Mouse (Mus musculus): ENCODE measurements around the gene Disp3. TPM values are rescaled to one million over a fixed set of nuclear protein-coding genes. Genes with fewer than 3 reads are reported as not detected.

Disp3 gene
- polyA plus RNA-seq, 1 experiment: 0.01 TPM

- DNase-seq (ENCODE audit: low spot score): no peak
Observed at GRCm38 (mm10) chr4:148220656-148221055, 67.1 kb downstream of the Disp3 start.

GRCm38 (mm10) chr4:148218238-148218637, 69.5 kb downstream of the Disp3 start:
- no peak for DNase-seq (ENCODE audit: low spot score)

GRCm38 (mm10) chr4:148215264-148215900, 72.4 kb downstream of the Disp3 start:
- no peak for DNase-seq (ENCODE audit: low spot score)

- DNase-seq (ENCODE audit: low spot score): no peak
Observed at GRCm38 (mm10) chr4:148214460-148215136, 73.2 kb downstream of the Disp3 start.

GRCm38 (mm10) chr4:148204873-148205232, 82.9 kb downstream of the Disp3 start:
- no peak for DNase-seq (ENCODE audit: low spot score)

GRCm38 (mm10) chr4:148204061-148204872, 83.5 kb downstream of the Disp3 start:
- DNase-seq (ENCODE audit: low spot score): no peak

- no peak for DNase-seq (ENCODE audit: low spot score)
Observed at GRCm38 (mm10) chr4:148203557-148203956, 84.2 kb downstream of the Disp3 start.

- DNase-seq (ENCODE audit: low spot score): no peak
Observed at GRCm38 (mm10) chr4:148198721-148199120, 89.0 kb downstream of the Disp3 start.

- DNase-seq (ENCODE audit: low spot score): no peak
Observed at GRCm38 (mm10) chr4:148194400-148194799, 93.4 kb downstream of the Disp3 start.

GRCm38 (mm10) chr4:148192707-148193245, 95.0 kb downstream of the Disp3 start:
- DNase-seq (ENCODE audit: low spot score): no peak

Other genes starting within 250 kb of the Disp3 start
- 8.5 and 9.6 TPM in 2 replicates for gene Clcn6, start 249.1 kb downstream of the Disp3 start, polyA plus RNA-seq (2012; rRNA removed)
- gene Mthfr, start 248.9 kb downstream of the Disp3 start, polyA plus RNA-seq (2012; rRNA removed): 24.7 and 29.1 TPM in 2 replicates
- 20.4 and 25.4 TPM in 2 replicates for gene Agtrap, start 199.9 kb downstream of the Disp3 start, polyA plus RNA-seq (2012; rRNA removed)
- gene Mad2l2, start 157.6 kb downstream of the Disp3 start, polyA plus RNA-seq (2012; rRNA removed): 25.3 and 28.7 TPM in 2 replicates
- 0.01 and 0.04 TPM in 2 replicates for gene Draxin, start 157.3 kb downstream of the Disp3 start, polyA plus RNA-seq (2012; rRNA removed)
- 66.4 and 70.1 TPM in 2 replicates for gene Fbxo6, start 135.8 kb downstream of the Disp3 start, polyA plus RNA-seq (2012; rRNA removed)
- gene Fbxo44, start 127.5 kb downstream of the Disp3 start, polyA plus RNA-seq (2012; rRNA removed): 18.3 and 19.0 TPM in 2 replicates
- gene Fbxo2, start 127.3 kb downstream of the Disp3 start, polyA plus RNA-seq (2012; rRNA removed): 3.6 and 4.6 TPM in 2 replicates
- 9.2 and 10.3 TPM in 2 replicates for gene Ubiad1, start 156.8 kb upstream of the Disp3 start, polyA plus RNA-seq (2012; rRNA removed)
- gene Mtor, start 160.6 kb upstream of the Disp3 start, polyA plus RNA-seq (2012; rRNA removed): 15.6 and 20.0 TPM in 2 replicates
- gene Angptl7, start 212.5 kb upstream of the Disp3 start, polyA plus RNA-seq (2012; rRNA removed): 11.0 and 14.6 TPM in 2 replicates

Measured in urinary bladder, adult 2 months (tissue).